Mouse (Mus musculus) MEL (cell line): ENCODE measurements at regions not wholly inside any gene's neighbourhood (a gene's known extent, or its start where the extent isn't known, plus 50 kb on each side); places are given as distances from the start of the nearest gene placed in this dataset.

Experiments used
- DNase-seq: peaks from one replicate; pipeline ENCODE4 v3.0.0; 2011; ENCODE audit warnings: low read depth, low spot score
- H3K27ac ChIP-seq: 2 replicates; pipeline ENCODE4 v1.5.1; 2012; ENCODE audit warnings: low read depth, mild to moderate bottlenecking, control low read depth, low read length, moderate library complexity; ENCODE audit not compliant: control insufficient read depth
- H3K27me3 ChIP-seq, 2 experiments: fragments of 150-350 bp in 1 of 2; sonication (generic) in 1 of 2; 2 replicates each; pipeline ENCODE4 v1.6.1; 2012; ENCODE audit warnings: low read length in 2 of 2, mild to moderate bottlenecking in 2 of 2, improper control_type of control experiment in 1 of 2, moderate library complexity in 1 of 2; ENCODE audit not compliant: insufficient read depth in 2 of 2, control insufficient read depth in 1 of 2
- H3K36me3 ChIP-seq, 2 experiments: 2 replicates each; pipeline ENCODE4 v1.6.1; 2012 to 2014; ENCODE audit warnings: low read length in 2 of 2, improper control_type of control experiment in 1 of 2, inconsistent platforms in 1 of 2, mild to moderate bottlenecking in 1 of 2; ENCODE audit not compliant: insufficient read depth in 2 of 2, control insufficient read depth in 1 of 2
- H3K4me1 ChIP-seq, 2 experiments: fragments of 150-350 bp in 1 of 2; sonication (generic) in 1 of 2; 2 replicates each; pipeline ENCODE4 v1.6.1; 2012; ENCODE audit warnings: low read length in 2 of 2, improper control_type of control experiment in 1 of 2, mild to moderate bottlenecking in 1 of 2; ENCODE audit not compliant: insufficient read depth in 2 of 2, control insufficient read depth in 1 of 2
- H3K4me3 ChIP-seq, 2 experiments: fragments of 150-350 bp in 1 of 2; sonication (generic) in 1 of 2; 2 replicates each; pipeline ENCODE4 v1.5.1; 2012; ENCODE audit warnings: low read depth in 2 of 2, low read length in 2 of 2, mild to moderate bottlenecking in 2 of 2, moderate library complexity in 2 of 2, control low read depth in 1 of 2, improper control_type of control experiment in 1 of 2; ENCODE audit not compliant: control insufficient read depth in 1 of 2, insufficient read depth in 1 of 2
- H3K79me2 ChIP-seq: 2 replicates; pipeline ENCODE4 v1.6.1; 2012; ENCODE audit warnings: mild to moderate bottlenecking, low read length, moderate library complexity; ENCODE audit not compliant: control insufficient read depth, poor library complexity, insufficient read depth
- H3K9ac ChIP-seq: 2 replicates; pipeline ENCODE4 v1.6.1; 2012; ENCODE audit warnings: low read depth, mild to moderate bottlenecking, control low read depth, low read length, moderate library complexity; ENCODE audit not compliant: control insufficient read depth, poor library complexity, severe bottlenecking
- H3K9me3 ChIP-seq: fragments of 150-350 bp; sonication (generic); replicated peaks from 2 replicates; pipeline ENCODE4 v1.6.1; 2012; ENCODE audit warnings: mild to moderate bottlenecking, low read length, improper control_type of control experiment, moderate library complexity; ENCODE audit not compliant: insufficient read depth
- BHLHE40 ChIP-seq: IDR thresholded peaks from 2 replicates; pipeline ENCODE4 v1.6.1; 2012; ENCODE audit warnings: low read depth, mild to moderate bottlenecking, inconsistent platforms, low read length, improper control_type of control experiment, borderline replicate concordance
- CHD1 ChIP-seq: IDR thresholded peaks from 2 replicates; pipeline ENCODE4 v1.6.1; 2012; ENCODE audit warnings: low read depth, mild to moderate bottlenecking, inconsistent platforms, low read length, improper control_type of control experiment
- ELF1 ChIP-seq: IDR thresholded peaks from 2 replicates; pipeline ENCODE4 v1.6.1; 2014; ENCODE audit warnings: low read depth, mild to moderate bottlenecking, inconsistent platforms, low read length, improper control_type of control experiment, moderate library complexity
- EP300 ChIP-seq, 2 experiments: IDR thresholded peaks; 2 replicates each; pipeline ENCODE4 v1.6.1; 2011; ENCODE audit warnings: improper control_type of control experiment in 2 of 2, low read length in 2 of 2, low read depth in 1 of 2, mild to moderate bottlenecking in 1 of 2
- ETS1 ChIP-seq: IDR thresholded peaks from 2 replicates; pipeline ENCODE4 v1.6.1; 2012; ENCODE audit warnings: low read depth, mild to moderate bottlenecking, inconsistent platforms, low read length, improper control_type of control experiment, moderate library complexity
- GABPA ChIP-seq: IDR thresholded peaks from 2 replicates; pipeline ENCODE4 v1.6.1; 2012; ENCODE audit warnings: low read depth, mild to moderate bottlenecking, inconsistent platforms, low read length, improper control_type of control experiment, moderate library complexity
- HCFC1 ChIP-seq: IDR thresholded peaks from 2 replicates; pipeline ENCODE4 v1.6.1; 2012; ENCODE audit warnings: low read depth, mild to moderate bottlenecking, inconsistent platforms, low read length, improper control_type of control experiment, moderate library complexity
- KAT2A ChIP-seq: conservative IDR thresholded peaks from 2 replicates; pipeline ENCODE4 v1.6.1; 2012; ENCODE audit warnings: low read depth, low read length, improper control_type of control experiment, inconsistent platforms
- MYB ChIP-seq: IDR thresholded peaks from 2 replicates; pipeline ENCODE4 v1.6.1; 2011; ENCODE audit warnings: mild to moderate bottlenecking, low read depth, low read length, improper control_type of control experiment
- MYC ChIP-seq: IDR thresholded peaks from 2 replicates; pipeline ENCODE4 v1.6.1; 2011; ENCODE audit warnings: low read depth, mild to moderate bottlenecking, low read length, improper control_type of control experiment, moderate library complexity
- NRF1 ChIP-seq: IDR thresholded peaks from 2 replicates; pipeline ENCODE4 v1.6.1; 2014; ENCODE audit warnings: low read depth, mild to moderate bottlenecking, inconsistent platforms, low read length, improper control_type of control experiment, moderate library complexity; ENCODE audit not compliant: poor library complexity, insufficient read depth, severe bottlenecking
- POLR2A ChIP-seq, 2 experiments: IDR thresholded peaks; 2 replicates each; pipeline ENCODE4 v1.6.1; 2011 to 2012; ENCODE audit warnings: low read length in 2 of 2, mild to moderate bottlenecking in 2 of 2, control low read depth in 1 of 2, improper control_type of control experiment in 1 of 2, low read depth in 1 of 2, moderate library complexity in 1 of 2; ENCODE audit not compliant: control insufficient read depth in 1 of 2, insufficient read depth in 1 of 2, poor library complexity in 1 of 2
- POLR2AphosphoS2 ChIP-seq: IDR thresholded peaks from 2 replicates; pipeline ENCODE4 v1.6.1; 2011; ENCODE audit warnings: low read length, improper control_type of control experiment
- SIN3A ChIP-seq: IDR thresholded peaks from 2 replicates; pipeline ENCODE4 v1.6.1; 2012; ENCODE audit warnings: low read length, improper control_type of control experiment, inconsistent platforms
- SMC3 ChIP-seq: IDR thresholded peaks from 2 replicates; pipeline ENCODE4 v1.6.1; 2011; ENCODE audit warnings: low read depth, low read length, improper control_type of control experiment
- TAL1 ChIP-seq: IDR thresholded peaks from 2 replicates; pipeline ENCODE4 v1.6.1; 2012; ENCODE audit warnings: mild to moderate bottlenecking, inconsistent platforms, low read length, moderate library complexity, mixed read lengths
- UBTF ChIP-seq: IDR thresholded peaks from 2 replicates; pipeline ENCODE4 v1.6.1; 2012; ENCODE audit warnings: low read depth, mild to moderate bottlenecking, inconsistent platforms, low read length, improper control_type of control experiment, moderate library complexity, borderline replicate concordance; ENCODE audit not compliant: insufficient read depth
- USF2 ChIP-seq, 2 experiments: IDR thresholded peaks; 2 replicates each; pipeline ENCODE4 v1.6.1; 2011 to 2012; ENCODE audit warnings: improper control_type of control experiment in 2 of 2, low read length in 2 of 2, borderline replicate concordance in 1 of 2, inconsistent platforms in 1 of 2, low read depth in 1 of 2, mild to moderate bottlenecking in 1 of 2; ENCODE audit not compliant: insufficient read depth in 1 of 2
- ZMIZ1 ChIP-seq: IDR thresholded peaks from 2 replicates; pipeline ENCODE4 v1.6.1; 2012; ENCODE audit warnings: low read depth, mild to moderate bottlenecking, inconsistent platforms, low read length, improper control_type of control experiment, moderate library complexity
- ZNF384 ChIP-seq: IDR thresholded peaks from 2 replicates; pipeline ENCODE4 v1.6.1; 2012; ENCODE audit warnings: low read depth, mild to moderate bottlenecking, inconsistent platforms, low read length, improper control_type of control experiment

DNA sequence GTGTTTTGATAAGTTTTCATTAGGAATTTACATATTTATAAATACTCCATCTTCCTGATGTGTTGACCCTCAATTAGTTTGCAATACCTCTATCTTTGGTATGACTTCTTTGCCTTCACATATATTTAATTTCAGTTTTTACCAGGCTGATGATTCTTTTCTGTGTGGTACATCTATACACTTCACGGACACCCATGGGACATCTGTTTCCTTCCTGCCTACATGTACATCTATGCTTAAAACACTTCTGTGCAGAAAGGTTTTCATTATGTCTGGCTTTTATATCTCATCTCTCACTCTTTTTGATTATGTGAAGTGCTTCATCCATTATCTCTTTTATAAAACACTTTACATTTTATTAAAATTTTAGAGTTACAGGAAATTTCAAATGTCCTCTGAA lies 66.8 kb upstream of the Adra1b start:
- Histone ChIP-seq H3K79me2 (no peaks in the 10 kb centered on the region), H3K9ac (no peak overlapping the region), H3K4me1 (no peaks in the 10 kb centered on the region), H3K9me3 (no peaks in the 10 kb centered on the region), H3K4me3 (no peak overlapping the region), H3K36me3 (no peaks in the 10 kb centered on the region)
- TF ChIP-seq KAT2A = no peak
- TF ChIP-seq POLR2AphosphoS2 = no peak
- no peak for TF ChIP-seq POLR2A (IDR thresholded peaks at IDR 0.05; ENCODE audit: control insufficient read depth in 1 of 2, insufficient read depth in 1 of 2, low read depth in 1 of 2, low read length in 2 of 2, poor library complexity in 1 of 2)
- no peak for TF ChIP-seq ZMIZ1
- no peak for TF ChIP-seq MYB
- no peak for TF ChIP-seq MYC
- TF ChIP-seq ELF1 = no peak
- no peak for TF ChIP-seq SMC3
- TF ChIP-seq, all 39 proteins: peak for 0
- H3K27ac ChIP-seq = no peak overlapping the region
- no peaks in the 10 kb centered on the region for H3K27me3 ChIP-seq
- DNase-seq = no peak

DNA sequence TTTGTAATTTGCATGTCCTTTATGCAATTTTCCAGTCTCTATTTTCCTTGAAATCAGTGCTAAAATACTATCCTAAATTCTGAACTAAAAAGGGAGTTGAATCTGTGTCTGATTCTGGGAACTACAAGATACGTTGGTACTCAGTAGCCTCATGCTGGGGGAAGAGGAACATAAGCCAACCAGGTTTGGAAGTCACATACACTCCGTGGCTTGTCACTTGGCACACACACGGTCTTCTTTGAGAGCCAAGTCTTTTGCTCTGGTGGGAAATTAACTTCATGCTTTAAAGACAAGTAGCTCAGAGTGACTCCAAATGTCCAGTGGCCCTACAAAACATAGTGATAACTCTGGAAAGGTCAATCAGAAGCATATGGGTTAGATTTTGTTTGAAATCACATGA lies 70.9 kb upstream of the Adra1b start:
- H3K9ac ChIP-seq = no peak overlapping the region
- no peak for TF ChIP-seq USF2 (IDR thresholded peaks at IDR 0.05; ENCODE audit: borderline replicate concordance in 1 of 2, insufficient read depth in 1 of 2, low read depth in 1 of 2, low read length in 2 of 2)
- no peak for TF ChIP-seq ZNF384
- TF ChIP-seq GABPA = no peak
- no peak for TF ChIP-seq POLR2AphosphoS2
- no peak for TF ChIP-seq ELF1
- TF ChIP-seq NRF1 = no peak
- no peak for TF ChIP-seq KAT2A
- no peak for TF ChIP-seq ETS1
- TF ChIP-seq SIN3A = no peak
- TF ChIP-seq UBTF = no peak
- no peak for TF ChIP-seq CHD1
- TF ChIP-seq EP300 (IDR thresholded peaks at IDR 0.05; ENCODE audit: low read depth in 1 of 2, low read length in 2 of 2) = no peak
- TF ChIP-seq TAL1 = no peak
- no peak for TF ChIP-seq MYB
- TF ChIP-seq HCFC1 = no peak
- no peak for TF ChIP-seq BHLHE40
- H3K4me1 ChIP-seq = no peaks in the 10 kb centered on the region
- H3K27me3 ChIP-seq = no peaks in the 10 kb centered on the region
- H3K36me3 ChIP-seq = no peaks in the 10 kb centered on the region
- no peak overlapping the region for H3K27ac ChIP-seq
- no peak for DNase-seq
- no peak overlapping the region for H3K4me3 ChIP-seq
- no peaks in the 10 kb centered on the region for H3K9me3 ChIP-seq
- H3K79me2 ChIP-seq = no peaks in the 10 kb centered on the region
